Mouse (Mus musculus) heart, embryonic 15.5 days (tissue): ENCODE data around the gene Wt1. TPM values are rescaled to one million over a fixed set of nuclear protein-coding genes. Genes with fewer than 3 reads are reported as not detected.
A peak's percentile ranks its signal among the peaks of the same experiment; 100 is the strongest.

Experiments
- ATAC-seq: fragments of 200-750 bp; cut with Nextera tagmentation; replicated peaks from 2 replicates; pipeline ENCODE4 v1.8.0; 2017; ENCODE audit warnings: low read depth, moderate TSS enrichment; ENCODE audit not compliant: insufficient number of reproducible peaks, insufficient read depth, low FRiP score
- H3K27ac ChIP-seq: fragments of 300-500 bp; sonication (generic); 2 replicates; pipeline ENCODE4 v1.5.1; 2015; ENCODE audit warnings: mild to moderate bottlenecking, inconsistent platforms
- H3K27me3 ChIP-seq: fragments of 300-500 bp; sonication (generic); 2 replicates; pipeline ENCODE4 v1.6.1; 2015; ENCODE audit warnings: inconsistent platforms
- H3K36me3 ChIP-seq: fragments of 300-500 bp; sonication (generic); 2 replicates; pipeline ENCODE4 v1.6.1; 2015; ENCODE audit warnings: mild to moderate bottlenecking, inconsistent platforms
- H3K4me1 ChIP-seq: fragments of 300-500 bp; sonication (generic); replicated peaks from 2 replicates; pipeline ENCODE4 v1.6.1; 2015; ENCODE audit warnings: inconsistent platforms
- H3K4me2 ChIP-seq: fragments of 300-500 bp; sonication (generic); 2 replicates; pipeline ENCODE4 v1.6.1; 2015; ENCODE audit warnings: inconsistent platforms, mild to moderate bottlenecking, moderate library complexity
- H3K4me3 ChIP-seq: fragments of 300-500 bp; sonication (generic); 2 replicates; pipeline ENCODE4 v1.5.1; 2015; ENCODE audit warnings: mild to moderate bottlenecking, inconsistent platforms
- H3K9ac ChIP-seq: fragments of 300-500 bp; sonication (generic); 2 replicates; pipeline ENCODE4 v1.6.1; 2015; ENCODE audit warnings: mild to moderate bottlenecking, inconsistent platforms
- H3K9me3 ChIP-seq: fragments of 300-500 bp; sonication (generic); replicated peaks from 2 replicates; pipeline ENCODE4 v1.6.1; 2016; ENCODE audit warnings: inconsistent platforms
- WGBS: fragments of 180-500 bp; shearing (Covaris S2); methylation state at CpG from one replicate; pipeline ENCODE4 v1.1.7; 2015; ENCODE audit warnings: mixed read lengths; 5-methylcytosine and 5-hydroxymethylcytosine counted together
- polyA plus RNA-seq: library from polyadenylated mRNA; unstranded; fragments of >200 nt; fragmentation: Nextera tagmentation; extraction: Ambion mirVana; gene quantifications from 2 replicates; pipeline ENCODE4 v1.2.1, GENCODE M21; 2015

Gene Wt1
- polyA plus RNA-seq, 1 experiment from 2014 or later, result 21.9 TPM

DNA sequence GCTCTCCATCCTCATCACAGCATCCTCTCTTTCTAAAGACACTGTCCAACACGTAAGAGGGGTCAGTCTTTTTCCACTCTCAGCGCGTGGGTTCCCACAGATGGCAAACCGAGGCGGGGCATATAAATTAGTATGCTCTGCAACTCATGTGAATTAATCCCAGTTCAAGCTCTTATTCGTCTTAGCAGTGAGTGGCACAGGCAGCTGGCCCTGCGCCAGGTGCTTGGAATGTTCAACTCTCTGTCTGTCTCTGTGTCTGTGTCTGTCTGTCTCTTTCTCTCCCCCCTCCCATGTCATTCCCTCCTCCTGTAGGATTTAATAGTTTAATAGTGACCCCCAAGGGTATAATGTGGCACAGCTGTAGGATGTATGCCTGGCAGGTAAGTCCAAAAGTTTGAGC, 26.9 kb upstream of the Wt1 start:
- H3K4me1 ChIP-seq, result peaks cover 5% of the 10 kb centered on the region; the same call in 1 of the 2 replicates
- H3K27ac ChIP-seq, result no peak overlapping the region
- no peaks in the 10 kb centered on the region for H3K9me3 ChIP-seq
- no peak overlapping the region for H3K4me3 ChIP-seq
- no peak for ATAC-seq
- H3K9ac ChIP-seq, result no peak overlapping the region
- H3K36me3 ChIP-seq, result no peaks in the 10 kb centered on the region
- no peaks in the 10 kb centered on the region for H3K27me3 ChIP-seq
- 61% methylated on average over 7 of the region's 7 CpGs for WGBS
- no peak overlapping the region for H3K4me2 ChIP-seq

DNA sequence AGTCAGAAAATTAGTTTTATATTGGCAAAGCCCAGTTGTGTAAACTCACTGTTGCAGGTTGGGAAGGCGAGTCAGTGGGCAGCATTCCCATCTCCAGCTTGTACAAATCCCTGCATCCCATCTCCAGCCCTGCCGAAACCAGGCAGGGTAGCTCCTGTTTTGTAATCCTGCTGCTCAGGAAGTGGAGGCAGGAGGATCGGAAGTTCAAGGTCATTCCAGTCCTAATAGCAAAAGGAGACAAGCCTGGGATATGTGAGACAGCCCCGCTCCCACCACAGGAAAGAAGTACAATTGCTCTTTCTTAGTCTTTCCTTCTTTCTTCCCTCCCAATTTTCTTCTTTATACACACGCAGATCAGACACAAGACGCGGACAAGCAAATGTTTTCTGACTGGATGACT, 25.8 kb upstream of the Wt1 start:
- Histone ChIP-seq H3K4me2 (no peak overlapping the region), H3K27me3 (no peaks in the 10 kb centered on the region), H3K27ac (no peak overlapping the region), H3K9ac (no peak overlapping the region), H3K4me1 (peaks cover 5% of the 10 kb centered on the region; the same call in 1 of the 2 replicates), H3K36me3 (no peaks in the 10 kb centered on the region), H3K9me3 (no peaks in the 10 kb centered on the region), H3K4me3 (no peak overlapping the region)
- WGBS, result 53% methylated on average over 7 of the region's 7 CpGs
- no peak for ATAC-seq

DNA sequence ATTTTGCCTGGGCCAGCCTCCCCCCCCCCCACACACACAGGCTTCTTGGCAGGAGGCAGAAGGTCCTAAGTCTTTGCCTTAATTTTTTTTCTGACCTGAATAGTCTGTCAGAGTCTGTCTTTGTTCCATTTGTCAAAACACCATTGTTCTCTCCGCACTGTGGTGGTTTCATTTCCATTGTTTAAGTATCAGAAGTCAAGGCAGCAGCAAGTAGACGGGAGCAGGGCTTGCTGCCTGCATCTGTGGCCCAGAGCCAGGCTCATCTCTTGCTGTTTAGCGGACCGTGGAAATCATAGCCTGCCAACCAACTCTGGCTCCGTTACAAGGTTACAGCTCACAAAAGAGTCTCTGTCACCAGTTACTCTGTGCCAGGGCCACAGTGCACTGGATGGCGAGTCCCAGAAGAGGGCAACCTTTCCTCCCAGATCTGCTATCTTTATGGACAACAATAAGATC, 17.6 kb upstream of the Wt1 start:
- 14% methylated on average over 6 of the region's 6 CpGs for WGBS
- peak; percentile 75 for ATAC-seq
- Histone ChIP-seq H3K9ac (no peak overlapping the region), H3K9me3 (no peaks in the 10 kb centered on the region), H3K4me1 (peaks cover 6% of the 10 kb centered on the region), H3K36me3 (no peaks in the 10 kb centered on the region), H3K4me3 (no peak overlapping the region), H3K27ac (peak overlapping the region; percentile 47; the same call in 1 of the 2 replicates), H3K27me3 (0 out of 2 replicates have a peak, but pooled peaks cover 15% of the 10 kb centered on the region), H3K4me2 (no peak overlapping the region)

DNA sequence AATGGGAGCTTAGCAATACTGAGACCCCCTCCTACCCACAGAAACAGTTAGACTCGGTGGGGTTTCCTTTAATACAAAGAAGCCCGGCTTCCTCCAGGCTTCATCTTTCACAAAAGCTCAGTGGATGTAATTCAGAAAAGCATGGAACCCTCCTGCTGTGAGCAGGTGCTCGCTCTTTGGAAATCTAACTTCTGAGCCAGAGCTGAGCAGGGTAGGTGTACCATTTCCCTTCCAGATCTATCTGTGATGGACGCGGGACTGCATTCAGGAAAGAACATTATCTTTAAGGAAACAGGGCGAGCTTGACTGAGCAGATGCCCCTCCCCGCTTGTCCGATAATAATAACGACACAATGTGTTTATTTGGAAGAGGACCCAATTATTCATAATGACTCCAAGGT, 12.3 kb upstream of the Wt1 start:
- no peak for ATAC-seq
- Histone ChIP-seq H3K4me2 (no peak overlapping the region), H3K9ac (no peak overlapping the region), H3K4me1 (no peaks in the 10 kb centered on the region), H3K27ac (no peak overlapping the region), H3K4me3 (no peak overlapping the region), H3K9me3 (no peaks in the 10 kb centered on the region), H3K27me3 (peaks cover 40% of the 10 kb centered on the region), H3K36me3 (no peaks in the 10 kb centered on the region)
- WGBS, result 36% methylated on average over 9 of the region's 9 CpGs

GRCm38 (mm10) chr2:105117669-105118068, 8.7 kb upstream of the Wt1 start:
- H3K9me3 ChIP-seq, result no peaks in the 10 kb centered on the region
- no peak for ATAC-seq

DNA sequence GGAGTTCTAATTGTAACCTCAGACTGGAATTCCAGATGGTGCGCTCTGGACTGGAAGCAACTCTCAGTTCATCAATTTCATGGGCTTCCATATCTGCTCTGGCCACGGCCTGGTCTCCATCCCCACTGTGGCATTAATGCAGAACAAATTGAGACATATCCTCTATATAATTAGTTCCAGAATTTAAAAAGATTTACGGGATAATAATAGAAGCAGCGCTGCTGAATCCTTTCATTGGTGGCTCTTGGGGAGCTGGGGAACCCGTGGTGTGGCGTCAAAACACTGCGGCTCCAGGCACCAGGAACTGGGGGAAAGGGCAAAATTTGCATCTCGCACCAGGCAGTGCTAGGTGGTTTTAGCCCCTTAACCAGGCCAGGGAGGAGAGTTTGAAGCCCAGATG, 4.1 kb upstream of the Wt1 start:
- no peak overlapping the region for H3K4me2 ChIP-seq
- H3K9ac ChIP-seq, result no peak overlapping the region
- no peaks in the 10 kb centered on the region for H3K36me3 ChIP-seq
- ATAC-seq, result no peak
- H3K4me1 ChIP-seq, result peaks cover 23% of the 10 kb centered on the region
- H3K27me3 ChIP-seq, result peaks cover 88% of the 10 kb centered on the region
- H3K27ac ChIP-seq, result no peak overlapping the region
- no peak overlapping the region for H3K4me3 ChIP-seq
- 15% methylated on average over 8 of the region's 8 CpGs for WGBS
- no peaks in the 10 kb centered on the region for H3K9me3 ChIP-seq

More at GRCm38 (mm10) chr2:105117669-105118068, 8.7 kb upstream of the Wt1 start:
- Histone ChIP-seq H3K27ac (no peak overlapping the region), H3K4me3 (no peak overlapping the region), H3K27me3 (peaks cover 68% of the 10 kb centered on the region), H3K4me1 (peaks cover 2% of the 10 kb centered on the region), H3K36me3 (no peaks in the 10 kb centered on the region), H3K4me2 (no peak overlapping the region), H3K9ac (no peak overlapping the region)
- 58% methylated on average over 8 of the region's 8 CpGs for WGBS

- peaks cover 91% of the 10 kb centered on the region for H3K27me3 ChIP-seq
- H3K27ac ChIP-seq, result no peak overlapping the region
- peak overlapping the region; percentile 53 for H3K4me3 ChIP-seq
- H3K4me2 ChIP-seq, result peak overlapping the region; percentile 64
- H3K9ac ChIP-seq, result peak overlapping the region; percentile 32; the same call in 1 of the 2 replicates
- 2% methylated on average over 27 of the region's 27 CpGs for WGBS
- no peaks in the 10 kb centered on the region for H3K36me3 ChIP-seq
- ATAC-seq, result no peak
- peaks cover 30% of the 10 kb centered on the region for H3K4me1 ChIP-seq
- H3K9me3 ChIP-seq, result no peaks in the 10 kb centered on the region
These were observed 3.4 kb upstream of the Wt1 start for GRCm38 (mm10) chr2:105122886-105123285.

- Histone ChIP-seq H3K4me1 (peaks cover 31% of the 10 kb centered on the region), H3K27ac (no peak overlapping the region), H3K9me3 (no peaks in the 10 kb centered on the region), H3K27me3 (peaks cover 89% of the 10 kb centered on the region), H3K4me2 (peak overlapping the region; percentile 64), H3K4me3 (peak overlapping the region; percentile 53; the same call in 1 of the 2 replicates), H3K9ac (no peak overlapping the region), H3K36me3 (no peaks in the 10 kb centered on the region)
- WGBS, result 6% methylated on average over 8 of the region's 8 CpGs
- no peak for ATAC-seq
These were observed 2.9 kb upstream of the Wt1 start for GRCm38 (mm10) chr2:105123431-105123830.

DNA sequence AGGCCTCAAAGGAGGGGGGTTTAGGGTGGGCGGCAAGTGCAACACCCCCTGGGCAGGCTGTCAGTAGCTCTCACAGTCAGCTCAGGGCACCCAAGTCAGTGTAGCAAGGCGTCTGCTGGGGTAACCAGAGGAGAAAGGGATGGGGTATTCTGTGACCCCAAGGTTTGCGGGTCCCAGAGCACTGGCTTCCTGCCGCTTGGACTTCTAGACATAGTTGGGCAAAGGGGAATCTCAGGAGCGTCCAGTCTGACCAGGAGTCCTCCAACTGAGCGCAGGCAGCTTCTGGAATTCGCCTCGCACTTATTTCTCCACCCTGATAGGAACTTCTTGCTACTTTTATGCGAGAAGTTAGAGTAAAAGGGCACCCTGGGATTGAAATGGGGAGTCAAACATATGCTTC, 2.4 kb upstream of the Wt1 start:
- ATAC-seq, result no peak
- Histone ChIP-seq H3K27ac (no peak overlapping the region), H3K36me3 (no peaks in the 10 kb centered on the region), H3K4me2 (peak overlapping the region; percentile 64), H3K4me3 (peak overlapping the region; percentile 53; the same call in 1 of the 2 replicates), H3K4me1 (peaks cover 31% of the 10 kb centered on the region), H3K27me3 (peaks cover 92% of the 10 kb centered on the region), H3K9ac (no peak overlapping the region), H3K9me3 (no peaks in the 10 kb centered on the region)
- WGBS, result 4% methylated on average over 9 of the region's 9 CpGs

DNA sequence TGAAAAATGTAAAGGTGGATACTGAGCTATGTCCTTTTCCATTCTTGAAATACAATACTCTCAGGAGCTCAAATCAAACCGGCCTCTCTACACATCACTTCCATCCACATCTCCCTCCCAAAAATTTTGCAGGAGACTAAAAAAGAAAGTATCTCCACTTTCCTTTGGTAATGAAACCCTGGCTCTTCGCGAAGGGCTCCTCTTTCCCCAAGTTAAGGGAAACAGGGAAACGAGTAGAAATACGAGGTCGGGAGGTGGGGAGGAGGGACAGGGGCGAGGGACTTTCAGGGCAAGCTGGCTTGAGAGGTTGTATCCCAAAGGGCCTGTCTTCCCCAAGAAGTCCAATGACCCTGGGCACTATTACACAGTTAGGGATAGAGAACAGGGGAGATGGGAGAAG, 1.9 kb upstream of the Wt1 start:
- Histone ChIP-seq H3K4me2 (peak overlapping the region; percentile 64), H3K36me3 (no peaks in the 10 kb centered on the region), H3K9me3 (no peaks in the 10 kb centered on the region), H3K27me3 (peaks cover 92% of the 10 kb centered on the region), H3K4me3 (0 out of 2 replicates have a peak overlapping the region, but pooled peaks have one; percentile 53), H3K27ac (no peak overlapping the region), H3K4me1 (peaks cover 31% of the 10 kb centered on the region), H3K9ac (no peak overlapping the region)
- no peak for ATAC-seq
- WGBS, result 4% methylated on average over 7 of the region's 7 CpGs

GRCm38 (mm10) chr2:105125205-105125604, 1.1 kb upstream of the Wt1 start:
- peaks cover 92% of the 10 kb centered on the region for H3K27me3 ChIP-seq
- peak overlapping the region; percentile 64 for H3K4me2 ChIP-seq
- no peak for ATAC-seq
- no peak overlapping the region for H3K9ac ChIP-seq
- WGBS, result 3% methylated on average over 8 of the region's 8 CpGs
- H3K27ac ChIP-seq, result no peak overlapping the region
- H3K4me1 ChIP-seq, result peaks cover 32% of the 10 kb centered on the region
- no peaks in the 10 kb centered on the region for H3K9me3 ChIP-seq
- no peaks in the 10 kb centered on the region for H3K36me3 ChIP-seq
- H3K4me3 ChIP-seq, result peak overlapping the region; percentile 53

GRCm38 (mm10) chr2:105125641-105126040, 688 bp upstream of the Wt1 start:
- H3K27ac ChIP-seq, result peak overlapping the region; percentile 47; the same call in 1 of the 2 replicates
- H3K9me3 ChIP-seq, result no peaks in the 10 kb centered on the region
- H3K27me3 ChIP-seq, result peaks cover 92% of the 10 kb centered on the region
- H3K4me3 ChIP-seq, result peak overlapping the region; percentile 53
- peaks cover 37% of the 10 kb centered on the region for H3K4me1 ChIP-seq
- no peak overlapping the region for H3K9ac ChIP-seq
- ATAC-seq, result no peak
- 5% methylated on average over 15 of the region's 15 CpGs for WGBS
- no peaks in the 10 kb centered on the region for H3K36me3 ChIP-seq
- H3K4me2 ChIP-seq, result peak overlapping the region; percentile 64
